Mouse (Mus musculus): Measurements from ENCODE around the gene Tssk1. TPM values are rescaled to one million over a fixed set of nuclear protein-coding genes. Genes with fewer than 3 reads are reported as not detected.

Tssk1 gene
- polyA plus RNA-seq, 1 experiment from 2014 or later: not detected

Other genes starting within 250 kb of the Tssk1 start
- 6.1 and 7.6 TPM in 2 replicates for gene Ccdc74a, start 247.8 kb upstream of the Tssk1 start, polyA plus RNA-seq (2015; fragmentation: Nextera tagmentation; extraction: Ambion mirVana)
- gene Med15, start 161.3 kb upstream of the Tssk1 start, polyA plus RNA-seq (2015; fragmentation: Nextera tagmentation; extraction: Ambion mirVana): 40.6 and 42.8 TPM in 2 replicates
- gene Klhl22, start 134.6 kb upstream of the Tssk1 start, polyA plus RNA-seq (2015; fragmentation: Nextera tagmentation; extraction: Ambion mirVana): 83.9 and 88.5 TPM in 2 replicates
- gene Scarf2, start 96.9 kb upstream of the Tssk1 start, polyA plus RNA-seq (2015; fragmentation: Nextera tagmentation; extraction: Ambion mirVana): 25.0 and 32.4 TPM in 2 replicates
- 0.17 TPM in 1 of 2 replicates, not detected in the other for gene B830017H08Rik, start 61.1 kb upstream of the Tssk1 start, polyA plus RNA-seq (2015; fragmentation: Nextera tagmentation; extraction: Ambion mirVana)
- 2.2 and 3.4 TPM in 2 replicates for gene Car15, start 55.9 kb upstream of the Tssk1 start, polyA plus RNA-seq (2015; fragmentation: Nextera tagmentation; extraction: Ambion mirVana)
- 0.27 and 0.29 TPM in 2 replicates for gene Gm20518, start 2.6 kb upstream of the Tssk1 start, polyA plus RNA-seq (2015; fragmentation: Nextera tagmentation; extraction: Ambion mirVana)
- gene Dgcr2, start 4.3 kb downstream of the Tssk1 start, polyA plus RNA-seq (2015; fragmentation: Nextera tagmentation; extraction: Ambion mirVana): 88.5 and 88.8 TPM in 2 replicates
- not detected in 2 replicates for gene Tssk2, start 4.4 kb downstream of the Tssk1 start, polyA plus RNA-seq (2015; fragmentation: Nextera tagmentation; extraction: Ambion mirVana)
- gene Ess2, start 17.1 kb downstream of the Tssk1 start, polyA plus RNA-seq (2015; fragmentation: Nextera tagmentation; extraction: Ambion mirVana): 35.8 and 37.3 TPM in 2 replicates
- gene Gsc2, start 20.8 kb downstream of the Tssk1 start, polyA plus RNA-seq (2015; fragmentation: Nextera tagmentation; extraction: Ambion mirVana): not detected in 2 replicates
- gene Slc25a1, start 34.0 kb downstream of the Tssk1 start, polyA plus RNA-seq (2015; fragmentation: Nextera tagmentation; extraction: Ambion mirVana): 81.5 and 86.0 TPM in 2 replicates
- gene Vpreb2, start 86.2 kb downstream of the Tssk1 start, polyA plus RNA-seq (2015; fragmentation: Nextera tagmentation; extraction: Ambion mirVana): not detected in 2 replicates
- 108 and 114 TPM in 2 replicates for gene Dgcr6, start 158.6 kb downstream of the Tssk1 start, polyA plus RNA-seq (2015; fragmentation: Nextera tagmentation; extraction: Ambion mirVana)
- 10.9 and 11.8 TPM in 2 replicates for gene Prodh, start 196.0 kb downstream of the Tssk1 start, polyA plus RNA-seq (2015; fragmentation: Nextera tagmentation; extraction: Ambion mirVana)
- gene Rtn4r, start 233.4 kb downstream of the Tssk1 start, polyA plus RNA-seq (2015; fragmentation: Nextera tagmentation; extraction: Ambion mirVana): 7.0 and 7.9 TPM in 2 replicates

Data from limb, embryonic 15.5 days (tissue).